In genomic region chr5:74253724-74254328, GRCm38 (mm10) we compare ENCODE assay signal across 8 mouse cellular contexts. TPM values are rescaled to one million over a fixed set of nuclear protein-coding genes. Genes with fewer than 3 reads are reported as not detected.
DNase-seq lines count a peak whose midpoint lies in the region; ATAC-seq and TF ChIP-seq lines count a peak whose summit lies in the region.
"Had no signal": no experiment of that assay in that cellular context is flagged by ENCODE, and none has a peak within 500 bp of the region (broad histone marks: within the 10 kb centered on the region; RNA-seq: fewer than 3 reads in every experiment).

No protein-coding gene starts in this region.

- WGBS in heart, postnatal 0 days, result 59% methylated on average over 7 of the region's 7 CpGs
- 41% methylated on average over 7 of the region's 7 CpGs for WGBS in lung, embryonic 16.5 days

- peak overlapping the region; percentile 37 for H3K27ac ChIP-seq in heart, postnatal 0 days (ENCODE audit: low read depth)
- H3K27ac ChIP-seq in lung, embryonic 16.5 days (ENCODE audit: low read length), result peak overlapping the region; percentile 55

- H3K27me3 ChIP-seq in heart, postnatal 0 days (ENCODE audit: control insufficient read depth, insufficient read depth, low read length), result no peaks in the 10 kb centered on the region
- no peaks in the 10 kb centered on the region for H3K27me3 ChIP-seq in lung, embryonic 16.5 days (ENCODE audit: control insufficient read depth, insufficient read depth, low read depth, low read length)
- peaks cover 3% of the 10 kb centered on the region for H3K27me3 ChIP-seq in megakaryocyte, embryonic 14.5 days (replicated peaks)

- H3K4me3 ChIP-seq in heart, postnatal 0 days (ENCODE audit: low read depth, low read length), result no peak overlapping the region
- no peak overlapping the region for H3K4me3 ChIP-seq in lung, embryonic 16.5 days (ENCODE audit: low read length)
- H3K4me3 ChIP-seq in megakaryocyte, embryonic 14.5 days (replicated peaks), result peak overlapping the region; percentile 70

- no peak for TF ChIP-seq CTCF in heart, postnatal 0 days (IDR thresholded peaks at IDR 0.05; ENCODE audit: low read depth)

- H3K9ac ChIP-seq in heart, postnatal 0 days (replicated peaks; ENCODE audit: low read depth, low read length), result no peak overlapping the region
- no peak overlapping the region for H3K9ac ChIP-seq in lung, embryonic 16.5 days (ENCODE audit: low read length)

- ATAC-seq in heart, postnatal 0 days (ENCODE audit: insufficient read depth, low read depth), result no peak
- ATAC-seq in lung, embryonic 16.5 days (ENCODE audit: low read depth), result peak; percentile 56; the same call in 1 of the 2 replicates
- ATAC-seq in granulocyte monocyte progenitor cell, adult 5-6 weeks (replicated peaks; ENCODE audit: poor library complexity, severe bottlenecking), result peak; percentile 58
- no peak for ATAC-seq in CD4-positive, CD25-positive, alpha-beta regulatory T cell, adult 4 months
- ATAC-seq: midbrain, embryonic 16.5 days had no signal

- H3K9me3 ChIP-seq in heart, postnatal 0 days (replicated peaks; ENCODE audit: control insufficient read depth, low read length), result no peaks in the 10 kb centered on the region
- H3K9me3 ChIP-seq in lung, embryonic 16.5 days (ENCODE audit: control insufficient read depth, low read length), result no peaks in the 10 kb centered on the region
- H3K9me3 ChIP-seq in megakaryocyte, embryonic 14.5 days, result no peaks in the 10 kb centered on the region

- H3K4me2 ChIP-seq in heart, postnatal 0 days (ENCODE audit: low read depth, low read length), result no peak overlapping the region
- H3K4me2 ChIP-seq in lung, embryonic 16.5 days (ENCODE audit: low read depth, low read length), result no peak overlapping the region

- H3K36me3 ChIP-seq in heart, postnatal 0 days (replicated peaks; ENCODE audit: control insufficient read depth, insufficient read depth, low read length), result no peaks in the 10 kb centered on the region
- H3K36me3 ChIP-seq in lung, embryonic 16.5 days (ENCODE audit: control insufficient read depth, insufficient read depth, low read length), result no peaks in the 10 kb centered on the region
- H3K36me3 ChIP-seq in megakaryocyte, embryonic 14.5 days (replicated peaks; ENCODE audit: low read length), result peaks cover 3% of the 10 kb centered on the region

- no peak for TF ChIP-seq EP300 in heart, postnatal 0 days (IDR thresholded peaks at IDR 0.05; ENCODE audit: low read depth)

- peaks cover 33% of the 10 kb centered on the region for H3K4me1 ChIP-seq in heart, postnatal 0 days (ENCODE audit: control insufficient read depth, insufficient read depth)
- H3K4me1 ChIP-seq in lung, embryonic 16.5 days (replicated peaks; ENCODE audit: control insufficient read depth, insufficient read depth, low read length), result peaks cover 31% of the 10 kb centered on the region
- peaks cover 84% of the 10 kb centered on the region for H3K4me1 ChIP-seq in megakaryocyte, embryonic 14.5 days

- no peak for DNase-seq in heart, postnatal 0 days (ENCODE audit: low spot score)
- no peak for DNase-seq in heart, postnatal 4 days
- DNase-seq in lung, postnatal 25 days (ENCODE audit: low spot score), result no peak

RNA-seq across cellular contexts. Expression of gene Rasl11b, which starts 58.7 kb away (rescaled TPM):
- total RNA-seq in heart, postnatal 0 days (2014; rRNA removed; ENCODE audit: low replicate concordance), result 22.8 and 24.5 TPM in 2 replicates
- 61.9 and 67.8 TPM in 2 replicates for polyA plus RNA-seq in heart, postnatal 0 days (2015; fragmentation: Nextera tagmentation; extraction: Ambion mirVana)
- 10 to 100 TPM; 71.9 to 73.4 TPM for total RNA-seq in heart, postnatal 4 days (2021)
- polyA plus RNA-seq in lung, embryonic 16.5 days (2015; fragmentation: Nextera tagmentation; extraction: Ambion mirVana), result 182 and 188 TPM in 2 replicates
- total RNA-seq in granulocyte monocyte progenitor cell, adult 5-6 weeks (2014; fragmentation: Nextera tagmentation), result not detected in 2 replicates
- total RNA-seq in granulocyte monocyte progenitor cell, adult 5-6 weeks (2017), result 0.99 and 1.8 TPM in 2 replicates
- polyA plus RNA-seq in megakaryocyte, embryonic 14.5 days (2012; ENCODE audit: insufficient read depth, low replicate concordance), result 2.0 TPM in 1 of 2 replicates, not detected in the other
- polyA plus RNA-seq in CD4-positive, CD25-positive, alpha-beta regulatory T cell, adult 4 months (2017; shearing (Covaris generic)), result 1 to 10 TPM; 3.4 to 5.0 TPM

Comparison
In these comparisons a context has a peak if more than half of its experiments do, and no peak if none do; other contexts are left out.
1. ATAC-seq: peak in lung, embryonic 16.5 days (single experiment) and granulocyte monocyte progenitor cell, adult 5-6 weeks (single experiment); none in heart, postnatal 0 days (single experiment) and CD4-positive, CD25-positive, alpha-beta regulatory T cell, adult 4 months (single experiment).
2. RNA of gene Rasl11b, which starts 58.7 kb away (polyA plus RNA-seq): 182 to 188 TPM in lung, embryonic 16.5 days and 61.9 to 67.8 TPM in heart, postnatal 0 days; 3.4 to 5.0 TPM in CD4-positive, CD25-positive, alpha-beta regulatory T cell, adult 4 months and 2.0 TPM in megakaryocyte, embryonic 14.5 days; every median in the first group is over 10 times any median in the second.